Mouse (Mus musculus) embryonic facial prominence, embryonic 14.5 days (tissue): ENCODE data around the gene Fhl3. TPM values are rescaled to one million over a fixed set of nuclear protein-coding genes. Genes with fewer than 3 reads are reported as not detected.
"Not testable (repeated sequence)": the region's sequence is repeated elsewhere in the genome, so short reads cannot be mapped to it uniquely, and the experiment has no call there.

Source experiments
- ATAC-seq: fragments of 200-750 bp; cut with Nextera tagmentation; 2 replicates; pipeline ENCODE4 v1.8.0; 2017; ENCODE audit warnings: low read depth, moderate number of reproducible peaks, moderate TSS enrichment
- DNase-seq: peaks from one replicate; pipeline ENCODE4 v3.0.0-alpha.2; 2015; ENCODE audit warnings: low spot score
- H3K27ac ChIP-seq: fragments of 300-500 bp; sonication (generic); replicated peaks from 2 replicates; pipeline ENCODE4 v1.5.1; 2014; ENCODE audit warnings: low read depth, mild to moderate bottlenecking, low read length, moderate library complexity
- H3K27me3 ChIP-seq: fragments of 300-500 bp; sonication (generic); replicated peaks from 2 replicates; pipeline ENCODE4 v1.6.1; 2014; ENCODE audit warnings: low read length; ENCODE audit not compliant: control insufficient read depth, insufficient read depth
- H3K36me3 ChIP-seq: fragments of 300-500 bp; sonication (generic); 2 replicates; pipeline ENCODE4 v1.6.1; 2014; ENCODE audit warnings: low read length, mixed read lengths; ENCODE audit not compliant: control insufficient read depth, insufficient read depth
- H3K4me1 ChIP-seq: fragments of 300-500 bp; sonication (generic); 2 replicates; pipeline ENCODE4 v1.6.1; 2014; ENCODE audit warnings: antibody characterized with exemption, low read length; ENCODE audit not compliant: control insufficient read depth, insufficient read depth
- H3K4me2 ChIP-seq: fragments of 300-500 bp; sonication (generic); 2 replicates; pipeline ENCODE4 v1.6.1; 2014; ENCODE audit warnings: low read depth, mild to moderate bottlenecking, low read length, moderate library complexity, mixed read lengths
- H3K4me3 ChIP-seq: fragments of 300-500 bp; sonication (generic); 2 replicates; pipeline ENCODE4 v1.5.1; 2014; ENCODE audit warnings: low read depth, mild to moderate bottlenecking, low read length
- H3K9ac ChIP-seq: fragments of 300-500 bp; sonication (generic); 2 replicates; pipeline ENCODE4 v1.6.1; 2014; ENCODE audit warnings: low read depth, mild to moderate bottlenecking, low read length, moderate library complexity, mixed read lengths
- H3K9me3 ChIP-seq: fragments of 300-500 bp; sonication (generic); 2 replicates; pipeline ENCODE4 v1.6.1; 2016; ENCODE audit warnings: low read length; ENCODE audit not compliant: control insufficient read depth
- WGBS: fragments of 180-500 bp; shearing (Covaris S2); extraction: QIAGEN DNeasy Blood & Tissue Kit; methylation state at CpG from one replicate; pipeline ENCODE4 v1.1.7; 2014; 5-methylcytosine and 5-hydroxymethylcytosine counted together
- polyA plus RNA-seq: library from polyadenylated mRNA; unstranded; fragments of >200 nt; fragmentation: Nextera tagmentation; extraction: Ambion mirVana; gene quantifications from 2 replicates; pipeline ENCODE4 v1.2.1, GENCODE M21; 2014

The Fhl3 gene
- polyA plus RNA-seq, 1 experiment from 2014 or later: 18.2 TPM

DNA sequence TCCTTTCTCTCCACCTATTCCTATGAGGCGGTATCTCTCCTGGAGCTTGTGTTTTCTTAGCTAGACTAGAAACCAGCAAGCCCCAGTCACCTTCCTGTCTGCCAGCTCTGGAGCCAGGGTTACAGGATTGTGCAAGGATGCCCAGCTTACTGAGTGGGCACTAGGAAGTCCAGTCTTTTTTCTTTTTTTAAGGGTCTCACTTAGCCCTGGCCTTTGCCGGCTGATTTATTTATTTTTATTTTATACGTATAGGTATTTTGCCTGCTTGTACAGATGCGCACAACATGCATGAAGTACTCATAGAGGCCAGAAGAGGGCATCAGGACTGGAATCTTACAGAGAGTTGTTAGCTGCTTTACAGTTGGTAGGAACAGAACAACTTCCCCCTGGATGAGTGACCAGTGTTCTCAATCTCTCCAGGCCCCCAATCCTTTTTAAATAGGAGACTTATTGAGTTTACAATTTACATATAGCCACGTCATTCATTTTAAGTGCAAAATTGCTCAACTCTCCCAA lies 10.3 kb downstream of the Fhl3 start:
- H3K9ac ChIP-seq: no peak overlapping the region
- peaks cover 27% of the 10 kb centered on the region for H3K4me1 ChIP-seq
- H3K4me2 ChIP-seq: peak overlapping the region; percentile 59; the same call in 1 of the 2 replicates
- H3K27me3 ChIP-seq: no peaks in the 10 kb centered on the region
- peaks cover 26% of the 10 kb centered on the region for H3K36me3 ChIP-seq
- no peaks in the 10 kb centered on the region for H3K9me3 ChIP-seq
- H3K27ac ChIP-seq: peak overlapping the region; percentile 96; the same call in 1 of the 2 replicates
- 10% methylated on average over 5 of the region's 5 CpGs for WGBS
- DNase-seq (peak; percentile 70), ATAC-seq (no peak)
- H3K4me3 ChIP-seq: no peak overlapping the region

DNA sequence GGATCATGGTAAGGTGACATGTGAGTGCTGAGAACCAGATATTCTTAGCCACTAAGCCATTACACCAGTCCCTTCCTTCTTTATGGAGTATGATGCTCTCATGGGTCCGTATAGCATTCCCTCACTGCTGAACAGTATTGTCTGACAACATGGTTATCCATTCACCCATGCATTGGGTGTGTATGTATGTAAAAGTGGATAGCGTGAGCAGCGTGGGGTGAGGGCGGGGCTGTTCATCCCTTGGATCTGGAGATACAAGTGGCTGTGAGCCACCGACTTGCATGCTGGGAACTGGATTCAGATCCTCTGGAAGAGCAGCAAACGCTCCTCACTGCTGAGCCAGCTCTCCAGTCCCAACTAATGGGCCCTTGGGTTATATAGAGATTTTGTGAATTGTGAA lies 12.1 kb downstream of the Fhl3 start:
- Histone ChIP-seq H3K9ac (no peak overlapping the region), H3K27me3 (no peaks in the 10 kb centered on the region), H3K4me2 (no peak overlapping the region), H3K9me3 (no peaks in the 10 kb centered on the region), H3K4me1 (peaks cover 27% of the 10 kb centered on the region), H3K4me3 (no peak overlapping the region), H3K27ac (no peak overlapping the region), H3K36me3 (peaks cover 25% of the 10 kb centered on the region)
- DNase-seq: no peak
- no peak for ATAC-seq
- 90% methylated on average over 6 of the region's 6 CpGs for WGBS

DNA sequence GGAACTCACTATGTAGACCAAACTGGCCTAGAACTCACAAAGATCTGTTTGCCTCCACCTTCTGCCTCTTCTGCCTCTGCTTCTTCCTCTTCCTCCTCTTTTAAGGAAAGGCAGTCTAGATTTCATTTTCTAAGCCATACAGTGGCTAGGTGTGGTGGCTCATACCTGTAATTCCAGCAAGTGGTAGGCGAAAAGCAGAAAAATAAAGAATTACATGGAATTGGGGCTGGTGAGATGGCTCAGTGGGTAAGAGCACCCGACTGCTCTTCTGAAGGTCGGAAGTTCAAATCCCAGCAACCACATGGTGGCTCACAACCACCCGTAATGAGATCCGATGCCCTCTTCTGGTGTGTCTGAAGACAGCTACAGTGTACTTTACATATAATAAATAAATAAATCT lies 13.3 kb downstream of the Fhl3 start:
- not testable (repeated sequence) for H3K27me3 ChIP-seq, H3K4me2 ChIP-seq, H3K9me3 ChIP-seq, H3K4me3 ChIP-seq, ATAC-seq, H3K9ac ChIP-seq, DNase-seq
- H3K27ac ChIP-seq: peak overlapping the region; percentile 76; the same call in 1 of the 2 replicates
- peaks cover 34% of the 10 kb centered on the region for H3K36me3 ChIP-seq
- 74% methylated on average over 5 of the region's 5 CpGs for WGBS
- H3K4me1 ChIP-seq: peaks cover 22% of the 10 kb centered on the region

DNA sequence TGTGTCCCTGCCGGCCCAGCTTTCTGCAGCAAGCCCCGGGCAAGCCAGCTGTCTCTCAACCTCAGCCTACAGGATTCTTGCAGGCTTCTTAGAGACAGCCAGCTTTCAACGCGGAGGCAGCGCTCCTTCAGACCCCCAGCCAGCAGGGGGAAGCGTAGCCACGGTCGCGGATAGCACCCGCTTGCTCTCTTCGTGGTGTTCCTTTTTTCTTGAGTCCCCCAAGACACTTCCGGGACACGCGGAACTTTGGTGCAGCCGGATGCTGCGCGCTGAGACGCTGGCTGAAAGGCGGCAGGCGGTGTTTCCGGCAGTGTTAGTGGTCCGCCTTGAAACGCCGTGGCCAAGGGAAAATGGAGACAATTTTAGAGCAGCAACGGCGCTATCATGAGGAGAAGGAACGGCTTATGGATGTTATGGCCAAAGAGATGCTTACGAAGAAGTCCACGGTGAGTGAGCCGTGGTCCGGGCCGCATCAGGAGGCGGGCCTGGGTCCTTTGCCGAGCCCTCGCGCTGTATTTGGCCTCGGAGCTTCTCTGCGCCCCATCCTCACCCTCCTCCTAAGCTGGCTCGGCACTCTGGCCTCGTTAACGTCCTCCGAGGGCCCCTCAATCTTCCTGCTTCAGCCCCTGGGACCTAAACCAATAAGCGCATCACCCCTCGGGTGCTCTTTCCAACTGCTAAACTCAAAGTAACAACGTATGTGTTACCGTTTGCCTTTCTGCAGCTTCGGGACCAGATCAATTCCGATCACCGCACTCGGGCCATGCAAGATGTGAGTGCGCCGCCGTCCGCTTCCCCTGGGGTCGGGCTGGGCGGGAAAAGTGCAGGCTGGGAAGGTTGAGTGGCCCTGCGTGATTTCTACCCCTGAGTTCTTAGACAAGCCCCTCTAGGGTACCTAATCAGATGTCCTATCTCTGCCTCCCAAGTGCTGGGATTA lies 14.3 kb downstream of the Fhl3 start, which contains the start of gene Sf3a3:
Sf3a3 (plus strand) TSS at position 232 of the 937 bp plus-strand sequence.
- under 1% methylated on average over 57 of the region's 57 CpGs for WGBS
- Histone ChIP-seq H3K27ac (peak within 1 kb of the TSS; percentile 76), H3K4me2 (peak within 1 kb of the TSS; percentile 77), H3K27me3 (no peaks in the 10 kb centered on the region), H3K9ac (peak within 1 kb of the TSS; percentile 94), H3K9me3 (no peaks in the 10 kb centered on the region), H3K36me3 (peaks cover 43% of the 10 kb centered on the region), H3K4me3 (peak within 1 kb of the TSS; percentile 97), H3K4me1 (peaks cover 13% of the 10 kb centered on the region)
- peak; percentile 97 for ATAC-seq
- DNase-seq: peak; percentile 97

DNA sequence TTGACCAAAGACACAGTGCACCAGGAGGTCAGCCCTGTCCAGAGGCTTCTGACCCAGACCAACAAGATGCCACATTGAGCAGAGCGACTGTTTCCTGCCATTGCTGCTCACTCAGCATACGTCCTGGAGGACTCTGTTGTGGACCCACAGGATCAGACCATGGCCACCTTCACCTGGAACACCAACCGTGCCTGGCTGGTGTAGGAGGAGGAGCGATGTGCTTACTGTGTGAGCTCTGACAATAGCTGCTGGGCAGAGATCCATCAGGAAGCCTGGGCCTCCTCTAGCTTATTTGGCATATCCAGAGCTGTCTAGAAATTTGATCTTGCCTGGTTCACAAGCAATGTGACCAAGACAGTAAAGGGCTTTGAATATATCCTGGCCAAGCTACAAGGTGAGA lies 18.6 kb downstream of the Fhl3 start:
- Histone ChIP-seq H3K4me3 (no peak overlapping the region), H3K4me2 (no peak overlapping the region), H3K27me3 (no peaks in the 10 kb centered on the region), H3K27ac (no peak overlapping the region), H3K9me3 (no peaks in the 10 kb centered on the region), H3K36me3 (peaks cover 86% of the 10 kb centered on the region), H3K4me1 (0 out of 2 replicates have a peak, but pooled peaks cover 10% of the 10 kb centered on the region), H3K9ac (no peak overlapping the region)
- no peak for ATAC-seq
- no peak for DNase-seq
- WGBS: 89% methylated on average over 4 of the region's 4 CpGs

DNA sequence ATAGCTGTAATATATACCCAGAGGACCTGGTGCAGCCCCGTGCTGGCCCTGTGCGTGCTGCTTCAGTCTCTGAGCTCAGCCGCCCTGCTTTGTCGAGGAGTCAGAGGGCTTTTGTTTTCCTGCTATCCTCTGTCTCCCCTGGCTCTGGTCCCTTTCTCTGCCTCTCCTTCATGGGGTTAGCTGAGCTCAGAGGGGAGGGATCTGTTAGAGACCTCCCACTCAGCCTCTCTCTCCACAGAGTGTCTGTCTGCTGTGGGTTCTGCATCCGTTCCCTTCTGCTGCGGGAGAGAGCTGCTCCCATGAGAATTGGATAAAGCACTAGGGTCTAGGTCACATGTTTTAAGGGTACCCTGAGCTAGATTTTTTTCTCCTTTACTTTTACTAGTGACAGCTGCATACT lies 25.6 kb downstream of the Fhl3 start:
- Histone ChIP-seq H3K9me3 (no peaks in the 10 kb centered on the region), H3K36me3 (peaks cover 100% of the 10 kb centered on the region), H3K4me2 (no peak overlapping the region), H3K9ac (no peak overlapping the region), H3K27ac (no peak overlapping the region), H3K4me3 (no peak overlapping the region), H3K4me1 (no peaks in the 10 kb centered on the region), H3K27me3 (no peaks in the 10 kb centered on the region)
- WGBS: 89% methylated on average over 6 of the region's 6 CpGs
- DNase-seq (no peak), ATAC-seq (peak; percentile 57; the same call in 1 of the 2 replicates)

DNA sequence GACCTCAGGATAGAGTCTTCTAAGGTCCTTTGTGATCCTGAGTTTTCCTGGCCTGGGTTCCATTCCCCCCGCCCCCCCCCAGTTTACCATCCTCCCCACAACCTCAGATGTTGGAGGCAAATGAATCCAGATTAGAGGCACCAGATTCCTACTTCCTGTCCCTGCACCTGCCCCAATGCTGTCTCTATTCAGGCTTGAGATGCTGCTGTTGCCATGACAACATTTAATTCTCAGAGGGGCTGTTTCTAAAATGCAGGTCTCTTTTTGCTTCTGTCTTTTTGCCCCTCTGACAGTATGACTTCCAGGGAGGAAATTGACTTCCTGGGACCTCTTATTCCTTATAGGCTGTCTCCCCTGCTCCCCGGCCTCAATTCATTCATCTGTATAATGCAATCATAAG lies 36.5 kb downstream of the Fhl3 start:
- Histone ChIP-seq H3K9ac (no peak overlapping the region), H3K27me3 (no peaks in the 10 kb centered on the region), H3K4me2 (no peak overlapping the region), H3K36me3 (peaks cover 20% of the 10 kb centered on the region), H3K27ac (no peak overlapping the region), H3K4me3 (no peak overlapping the region), H3K9me3 (no peaks in the 10 kb centered on the region), H3K4me1 (no peaks in the 10 kb centered on the region; the same call in 1 of the 2 replicates)
- DNase-seq (no peak), ATAC-seq (no peak)
- 76% methylated on average over 2 of the region's 2 CpGs for WGBS

DNA sequence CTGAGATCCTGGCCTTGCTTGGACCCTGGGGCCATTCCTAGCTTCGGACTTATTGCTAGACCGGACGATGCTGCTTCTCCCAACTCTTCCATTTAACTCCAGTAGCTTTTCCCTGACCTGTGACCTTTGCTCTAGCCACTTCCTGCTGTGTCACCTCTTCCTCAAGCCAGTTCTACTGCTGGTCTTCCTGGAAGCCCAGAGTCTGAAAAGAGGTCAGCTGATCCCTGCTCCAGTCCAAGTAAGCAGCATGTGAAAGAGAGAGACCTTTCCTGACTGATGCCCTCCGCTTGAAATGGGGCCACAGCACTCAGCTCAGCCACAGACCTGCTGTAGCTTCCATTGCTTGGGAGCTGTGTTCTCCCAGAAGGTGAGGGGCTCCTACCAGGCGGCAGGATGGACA lies 37.0 kb downstream of the Fhl3 start:
- Histone ChIP-seq H3K27me3 (no peaks in the 10 kb centered on the region), H3K4me1 (peaks cover 5% of the 10 kb centered on the region), H3K9ac (no peak overlapping the region), H3K9me3 (no peaks in the 10 kb centered on the region), H3K4me2 (no peak overlapping the region), H3K36me3 (peaks cover 14% of the 10 kb centered on the region), H3K27ac (no peak overlapping the region), H3K4me3 (no peak overlapping the region)
- 62% methylated on average over 5 of the region's 5 CpGs for WGBS
- no peak for ATAC-seq
- DNase-seq: no peak
